Mouse (Mus musculus): ENCODE data around the gene Neurl1a.

DNA sequence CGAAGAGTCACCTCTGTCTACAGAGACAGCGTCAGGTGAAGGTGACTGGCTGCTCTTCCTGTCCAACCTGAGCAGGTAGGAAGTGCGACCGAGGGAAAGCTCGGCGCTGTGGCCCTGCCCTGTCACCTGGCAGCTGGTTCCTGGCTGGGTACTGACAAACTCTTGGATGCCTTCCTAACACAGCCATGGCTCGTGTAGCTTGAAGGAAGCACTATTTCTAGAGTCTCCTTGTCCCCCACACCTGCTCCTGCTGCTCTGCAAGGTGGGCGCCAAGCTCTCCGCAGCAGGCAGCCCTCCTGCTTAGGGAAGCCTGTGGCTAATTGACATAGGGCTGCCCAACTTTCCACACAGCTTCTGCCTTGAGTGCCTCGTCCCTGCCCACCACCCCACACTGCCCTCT is 126.8 kb downstream of the Neurl1a start:
- TF ChIP-seq MAFK (IDR thresholded peaks at IDR 0.05; ENCODE audit: insufficient read depth, low read depth, low read length) (no peak), ZNF384 (IDR thresholded peaks at IDR 0.05; ENCODE audit: low read depth, low read length) (no peak), ZC3H11A (IDR thresholded peaks at IDR 0.05; ENCODE audit: borderline replicate concordance, low read depth, low read length) (no peak), CHD2 (IDR thresholded peaks at IDR 0.05; ENCODE audit: low read depth, low read length) (no peak), HCFC1 (IDR thresholded peaks at IDR 0.05; ENCODE audit: borderline replicate concordance, insufficient read depth, low read length) (no peak)
